Mouse (Mus musculus): ENCODE data around the gene Ugt2b1.
"Not testable (repeated sequence)": the region's sequence is repeated elsewhere in the genome, so short reads cannot be mapped to it uniquely, and the experiment has no call there.

Gene Ugt2b1

GRCm38 (mm10) chr5:86926426-86926825 is at the start of gene Ugt2b1:
Gene Ugt2b1 (minus strand): TSS chr5:86926530.
- no peak for DNase-seq (ENCODE audit: low read depth, low spot score)

- DNase-seq (ENCODE audit: low read depth, low spot score), result not testable (repeated sequence)
Measured at GRCm38 (mm10) chr5:86967271-86967670, 40.9 kb upstream of the Ugt2b1 start.

- not testable (repeated sequence) for DNase-seq (ENCODE audit: low read depth, low spot score)
Measured at GRCm38 (mm10) chr5:86962849-86963248, 36.5 kb upstream of the Ugt2b1 start.

DNA sequence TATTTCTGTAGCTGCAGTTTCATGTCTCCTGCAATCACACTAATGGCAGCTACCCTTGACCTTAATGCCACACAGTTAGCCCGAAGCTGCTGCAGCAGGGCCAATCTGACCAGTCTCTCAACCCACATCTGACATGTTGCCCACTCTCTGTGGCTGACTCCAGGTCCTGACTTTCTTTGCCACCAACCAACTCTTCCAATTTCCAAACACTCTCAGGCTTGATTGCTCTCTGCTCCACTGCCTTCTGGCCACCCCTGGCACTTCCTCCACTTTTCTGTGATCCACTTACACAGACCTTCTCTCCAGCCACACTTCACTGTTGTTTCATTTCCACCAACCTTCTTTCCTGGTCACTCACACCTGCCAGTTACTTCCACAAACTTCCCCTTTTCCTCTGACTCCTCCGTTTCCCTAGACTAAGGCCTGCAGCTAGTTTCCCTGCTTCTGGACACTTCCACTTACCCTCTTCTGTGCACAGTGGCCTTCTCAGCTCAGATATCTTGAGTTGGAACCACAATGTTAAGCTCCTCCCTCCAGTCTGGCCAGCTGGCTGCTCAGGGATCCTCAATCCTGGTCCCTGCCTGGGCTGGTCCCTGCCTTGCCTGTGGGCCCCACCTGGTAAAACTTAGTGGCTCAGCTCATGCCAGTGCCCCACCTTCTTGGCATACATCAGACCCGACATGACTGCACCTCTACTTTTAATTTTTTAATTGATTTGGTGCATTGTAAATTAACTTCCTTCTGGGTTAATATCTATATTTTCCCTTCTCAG is 35.4 kb upstream of the Ugt2b1 start:
- DNase-seq (ENCODE audit: low read depth, low spot score), result no peak

- no peak for DNase-seq (ENCODE audit: low read depth, low spot score)
Measured at GRCm38 (mm10) chr5:86960504-86960903, 34.2 kb upstream of the Ugt2b1 start.

GRCm38 (mm10) chr5:86942111-86942510 is 15.8 kb upstream of the Ugt2b1 start:
- no peak for DNase-seq (ENCODE audit: low read depth, low spot score)

DNA sequence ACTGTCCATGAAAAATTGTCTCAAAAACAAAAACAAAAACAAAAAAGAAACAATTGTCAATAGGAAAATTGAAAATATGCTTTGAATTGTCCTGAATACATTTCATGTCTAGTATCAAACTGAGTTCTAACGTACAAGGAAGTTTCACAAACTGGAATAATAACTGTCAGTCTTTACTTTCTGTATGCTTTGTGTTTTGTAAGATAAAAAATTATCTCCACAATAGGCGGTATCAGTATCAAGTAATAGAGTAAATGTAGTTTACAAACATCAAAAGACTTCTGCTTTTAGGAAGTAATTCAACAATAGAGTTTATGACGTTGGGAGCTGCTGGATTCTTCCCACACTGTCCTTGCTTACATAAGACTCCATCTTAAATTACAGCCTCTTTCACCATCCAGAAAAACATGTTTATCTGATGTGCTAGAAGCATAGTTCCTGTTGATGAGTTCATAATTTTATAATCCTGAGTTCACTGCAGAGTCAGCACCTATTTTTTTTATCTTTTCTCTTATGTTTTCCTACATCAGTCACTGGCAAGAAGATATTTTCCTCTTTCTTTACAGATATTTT is 5.6 kb downstream of the Ugt2b1 start:
- no peak for DNase-seq (ENCODE audit: low read depth, low spot score)

- DNase-seq (ENCODE audit: low read depth, low spot score), result no peak
Measured at GRCm38 (mm10) chr5:86911357-86912099, 14.8 kb downstream of the Ugt2b1 start.

- no peak for DNase-seq (ENCODE audit: low read depth, low spot score)
Measured at GRCm38 (mm10) chr5:86910770-86911169, 15.6 kb downstream of the Ugt2b1 start.

GRCm38 (mm10) chr5:86906758-86907157 is 19.6 kb downstream of the Ugt2b1 start, which contains the start of gene Ugt2b34:
Gene Ugt2b34 (minus strand): TSS chr5:86906937.
- DNase-seq (ENCODE audit: low read depth, low spot score), result no peak

DNA sequence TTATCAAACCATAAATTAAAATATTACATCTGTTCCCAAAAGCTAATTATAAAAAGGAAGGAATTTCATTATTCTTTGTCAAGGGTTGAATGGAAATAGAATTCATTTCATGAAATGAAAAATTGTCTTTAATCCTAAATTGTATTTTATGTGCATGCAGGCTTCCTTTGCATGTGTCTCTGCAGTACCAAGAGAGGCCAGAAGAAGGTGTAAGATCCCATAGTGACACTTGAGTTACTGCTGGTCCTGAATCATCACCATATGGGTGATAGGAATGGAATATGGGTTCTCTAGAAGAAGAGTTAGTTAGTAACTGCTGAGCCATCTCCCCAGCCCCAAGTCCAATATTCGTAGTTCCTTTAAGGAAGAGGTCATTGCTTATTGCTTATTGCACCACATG is 36.4 kb downstream of the Ugt2b1 start:
- DNase-seq (ENCODE audit: low read depth, low spot score), result no peak

DNA sequence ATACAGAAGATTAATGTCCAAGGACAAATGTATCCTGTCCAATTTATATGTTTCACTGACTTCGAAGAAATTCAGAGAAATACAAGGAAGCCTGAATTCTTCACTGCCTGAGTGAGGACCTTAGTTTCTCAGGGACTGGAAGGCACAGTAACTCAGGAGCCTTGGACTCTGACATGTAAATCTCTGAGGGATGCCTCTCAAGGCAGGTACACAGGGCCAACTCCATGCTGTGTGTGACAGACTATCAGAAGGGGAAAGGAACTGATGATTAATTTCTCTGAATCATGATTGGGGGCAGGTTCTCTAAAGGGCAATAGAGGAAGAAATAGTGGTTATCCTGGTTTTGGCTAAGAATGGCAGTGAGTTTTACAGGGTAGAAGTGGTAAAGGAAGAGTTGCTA is 37.9 kb downstream of the Ugt2b1 start:
- no peak for DNase-seq (ENCODE audit: low read depth, low spot score)

DNA sequence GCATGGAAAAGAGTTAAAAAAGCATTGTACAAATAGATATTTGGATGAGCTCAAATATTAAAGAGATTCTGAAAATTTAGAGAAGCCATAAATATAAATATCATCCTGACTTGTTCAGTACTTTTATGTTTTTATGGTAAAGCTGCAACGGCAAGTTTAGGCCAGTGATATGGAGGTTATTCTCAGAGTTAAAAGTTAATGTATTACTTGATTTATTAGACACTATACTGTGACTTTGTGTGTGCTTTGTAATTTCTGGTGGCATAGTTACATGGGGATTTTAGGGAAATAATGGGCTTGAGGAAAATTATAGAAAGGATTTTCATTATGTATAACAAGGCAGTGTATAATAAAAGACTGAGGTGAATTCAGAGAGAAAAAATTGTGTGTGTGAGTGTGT is 39.2 kb downstream of the Ugt2b1 start:
- DNase-seq (ENCODE audit: low read depth, low spot score), result no peak

DNA sequence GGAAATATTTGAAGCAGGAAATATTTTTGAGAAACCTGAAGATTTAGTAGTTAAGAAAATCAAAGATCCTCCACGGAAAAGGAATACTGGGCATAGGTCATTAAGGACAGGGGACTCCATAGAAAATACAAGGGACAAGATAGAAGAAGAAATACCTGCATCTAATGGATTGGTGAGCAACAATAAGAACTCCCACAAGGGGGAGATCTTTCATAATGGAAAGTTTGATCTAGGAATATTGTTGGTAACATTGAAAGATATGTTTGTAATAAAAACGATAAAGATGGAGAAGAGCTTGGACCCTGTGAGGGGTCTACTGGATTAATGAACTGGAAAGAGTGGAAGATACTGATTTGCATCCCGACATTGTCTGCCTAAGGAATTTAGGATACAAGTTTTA is 39.7 kb downstream of the Ugt2b1 start:
- no peak for DNase-seq (ENCODE audit: low read depth, low spot score)

DNA sequence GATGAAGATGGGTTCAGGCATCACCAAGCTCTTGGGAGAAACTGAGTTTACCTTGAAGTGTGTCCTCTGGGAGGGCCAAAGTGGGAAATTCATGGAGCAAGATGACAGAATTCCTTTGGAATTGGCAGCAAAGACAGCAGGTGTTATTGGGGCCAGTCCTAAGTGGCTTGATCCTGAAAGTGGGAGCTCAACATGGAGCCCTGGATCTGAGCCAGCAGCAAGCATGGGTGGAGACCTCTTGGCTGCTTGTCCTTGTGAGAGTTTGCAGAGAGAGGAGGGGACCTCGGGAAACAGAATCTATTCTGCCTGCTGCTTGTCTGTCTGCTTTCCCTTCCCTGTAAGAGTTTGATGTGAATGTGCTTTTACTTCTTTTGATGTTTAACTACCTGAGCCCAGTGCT is 54.5 kb downstream of the Ugt2b1 start:
- DNase-seq (ENCODE audit: low read depth, low spot score), result no peak

All from ES-CJ7 (cell line).